Comparison of ENCODE assay signal across 21 mouse cellular contexts in the genomic region with DNA sequence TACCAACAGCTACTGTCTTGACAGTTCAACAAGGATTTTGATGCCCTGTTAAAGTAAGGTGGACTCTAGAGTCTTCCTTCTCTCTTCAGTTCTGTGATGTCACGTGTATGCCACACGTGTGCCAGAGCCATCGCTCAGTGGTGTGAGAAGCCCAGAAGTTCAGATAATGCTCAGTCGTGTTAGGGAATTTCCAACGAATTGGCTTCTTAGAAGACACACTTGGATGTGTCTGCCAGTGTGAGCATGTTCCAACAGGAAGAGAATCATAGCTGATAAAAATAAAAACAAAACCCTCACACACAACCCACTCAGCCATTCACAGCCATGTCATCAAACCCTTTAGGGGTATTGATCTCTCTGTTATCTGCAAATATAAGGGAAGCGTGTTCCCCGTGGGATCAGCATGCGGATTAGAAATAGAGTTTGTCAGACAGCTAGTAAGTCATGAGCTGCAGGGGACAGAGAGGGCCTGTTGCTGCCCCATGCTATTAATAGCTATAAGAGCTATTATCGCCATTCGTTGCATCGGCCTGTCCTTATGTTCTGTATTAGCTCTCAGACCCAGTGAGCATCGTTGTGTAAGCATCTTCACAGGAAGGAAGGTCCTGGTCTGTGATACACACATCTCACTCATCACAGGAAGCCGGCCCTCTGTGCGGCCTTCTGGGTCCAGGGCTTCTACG.
DNase-seq lines count a peak whose midpoint lies in the region; ATAC-seq and TF ChIP-seq lines count a peak whose summit lies in the region.
"Had no signal": no experiment of that assay in that cellular context is flagged by ENCODE, and none has a peak within 500 bp of the region (broad histone marks: within the 10 kb centered on the region; RNA-seq: fewer than 3 reads in every experiment).

No protein-coding gene starts in this region.

- H3K36me3 ChIP-seq in heart, embryonic 11.5 days (ENCODE audit: control insufficient read depth, insufficient read depth, low read length): no peaks in the 10 kb centered on the region
- H3K36me3 ChIP-seq in lung, embryonic 16.5 days (ENCODE audit: control insufficient read depth, insufficient read depth, low read length): peaks cover 5% of the 10 kb centered on the region; the same call in 1 of the 2 replicates
- H3K36me3 ChIP-seq: hindbrain, embryonic 13.5 days had no signal

- no peak for ATAC-seq in heart, embryonic 11.5 days (replicated peaks; ENCODE audit: insufficient number of reproducible peaks, low FRiP score, low TSS enrichment)
- no peak for ATAC-seq in lung, embryonic 16.5 days (ENCODE audit: low read depth)
- ATAC-seq: activated CD4-positive, CD25-positive, alpha-beta regulatory T cell, adult 4 months; forebrain, embryonic 13.5 days; hindbrain, postnatal 0 days; Patski had no signal

- no peak overlapping the region for H3K4me2 ChIP-seq in heart, embryonic 11.5 days
- H3K4me2 ChIP-seq in lung, embryonic 16.5 days (ENCODE audit: low read depth, low read length): no peak overlapping the region
- H3K4me2 ChIP-seq: embryonic facial prominence, embryonic 13.5 days; forebrain, embryonic 13.5 days; hindbrain, embryonic 13.5 days had no signal

- H3K9ac ChIP-seq in heart, embryonic 11.5 days (ENCODE audit: low read depth, low read length): no peak overlapping the region
- H3K9ac ChIP-seq in lung, embryonic 16.5 days (ENCODE audit: low read length): no peak overlapping the region
- H3K9ac ChIP-seq: embryonic facial prominence, embryonic 13.5 days; forebrain, embryonic 13.5 days; hindbrain, embryonic 13.5 days had no signal

- H3K27me3 ChIP-seq in heart, embryonic 11.5 days (ENCODE audit: control insufficient read depth, insufficient read depth, low read length): no peaks in the 10 kb centered on the region
- H3K27me3 ChIP-seq in lung, embryonic 16.5 days (ENCODE audit: control insufficient read depth, insufficient read depth, low read depth, low read length): no peaks in the 10 kb centered on the region
- H3K27me3 ChIP-seq: embryonic facial prominence, embryonic 13.5 days; forebrain, embryonic 13.5 days; Patski had no signal

- H3K9me3 ChIP-seq in heart, embryonic 11.5 days (replicated peaks; ENCODE audit: control insufficient read depth, low read length): no peaks in the 10 kb centered on the region
- H3K9me3 ChIP-seq in lung, embryonic 16.5 days (ENCODE audit: control insufficient read depth, low read length): no peaks in the 10 kb centered on the region
- H3K9me3 ChIP-seq: embryonic facial prominence, embryonic 13.5 days; forebrain, embryonic 13.5 days; hindbrain, embryonic 13.5 days had no signal

- H3K4me1 ChIP-seq in heart, embryonic 11.5 days (ENCODE audit: control insufficient read depth, insufficient read depth, low read length): peaks cover 42% of the 10 kb centered on the region
- H3K4me1 ChIP-seq in lung, embryonic 16.5 days (replicated peaks; ENCODE audit: control insufficient read depth, insufficient read depth, low read length): peaks cover 41% of the 10 kb centered on the region

- DNase-seq in gastrocnemius, adult 2 months: no peak
- DNase-seq in gastrocnemius, adult 8-10 months (ENCODE audit: low spot score in 2 of 2): no peak
- no peak for DNase-seq in heart, adult 9 months (ENCODE audit: low spot score in 2 of 2)
- DNase-seq in lung, postnatal 36 days: no peak
- DNase-seq in spleen, postnatal 4 days (ENCODE audit: low spot score in 2 of 2): no peak
- no peak for DNase-seq in ovary, postnatal 14 days (ENCODE audit: low spot score)
- DNase-seq: adrenal gland, postnatal 14 days; cerebellum, adult 18-20 months; cerebellum, adult 9-11 months; cerebellum, postnatal 36 days; gastrocnemius, postnatal 10 days; kidney, adult 11 months; kidney, adult 9 months had no signal

- intact Hi-C loops in gastrocnemius, adult 2 months (cut with DNase I): no loop called here

- H3K4me3 ChIP-seq in gastrocnemius, adult 2 months: no peak overlapping the region
- H3K4me3 ChIP-seq in heart, embryonic 11.5 days (ENCODE audit: low read depth, low read length): no peak overlapping the region
- H3K4me3 ChIP-seq in lung, embryonic 16.5 days (ENCODE audit: low read length): no peak overlapping the region
- H3K4me3 ChIP-seq: embryonic facial prominence, embryonic 13.5 days; forebrain, embryonic 13.5 days; hindbrain, embryonic 13.5 days had no signal

- peak overlapping the region; percentile 86 for H3K27ac ChIP-seq in gastrocnemius, adult 2 months
- peak overlapping the region; percentile 67 for H3K27ac ChIP-seq in heart, embryonic 11.5 days (ENCODE audit: low read depth, low read length)
- 0 out of 2 replicates have a peak overlapping the region, but pooled peaks have one; percentile 4 for H3K27ac ChIP-seq in lung, embryonic 16.5 days (ENCODE audit: low read length)
- H3K27ac ChIP-seq: embryonic facial prominence, embryonic 13.5 days; forebrain, embryonic 13.5 days; hindbrain, embryonic 13.5 days; hindbrain, postnatal 0 days had no signal

- TF ChIP-seq CTCF in gastrocnemius, adult 2 months (IDR thresholded peaks at IDR 0.05): no peak

- WGBS in heart, embryonic 11.5 days (ENCODE audit: insufficient replicate concordance): 61% methylated on average over 15 of the region's 15 CpGs
- 78% methylated on average over 15 of the region's 15 CpGs for WGBS in lung, embryonic 16.5 days

Comparison
In these comparisons a context has a peak if more than half of its experiments do, and no peak if none do; other contexts are left out.
1. H3K27ac ChIP-seq: peak in every context shown above with its lines; median percentile 86 in gastrocnemius, adult 2 months; 67 in heart, embryonic 11.5 days; 4 in lung, embryonic 16.5 days.